In the genomic region with DNA sequence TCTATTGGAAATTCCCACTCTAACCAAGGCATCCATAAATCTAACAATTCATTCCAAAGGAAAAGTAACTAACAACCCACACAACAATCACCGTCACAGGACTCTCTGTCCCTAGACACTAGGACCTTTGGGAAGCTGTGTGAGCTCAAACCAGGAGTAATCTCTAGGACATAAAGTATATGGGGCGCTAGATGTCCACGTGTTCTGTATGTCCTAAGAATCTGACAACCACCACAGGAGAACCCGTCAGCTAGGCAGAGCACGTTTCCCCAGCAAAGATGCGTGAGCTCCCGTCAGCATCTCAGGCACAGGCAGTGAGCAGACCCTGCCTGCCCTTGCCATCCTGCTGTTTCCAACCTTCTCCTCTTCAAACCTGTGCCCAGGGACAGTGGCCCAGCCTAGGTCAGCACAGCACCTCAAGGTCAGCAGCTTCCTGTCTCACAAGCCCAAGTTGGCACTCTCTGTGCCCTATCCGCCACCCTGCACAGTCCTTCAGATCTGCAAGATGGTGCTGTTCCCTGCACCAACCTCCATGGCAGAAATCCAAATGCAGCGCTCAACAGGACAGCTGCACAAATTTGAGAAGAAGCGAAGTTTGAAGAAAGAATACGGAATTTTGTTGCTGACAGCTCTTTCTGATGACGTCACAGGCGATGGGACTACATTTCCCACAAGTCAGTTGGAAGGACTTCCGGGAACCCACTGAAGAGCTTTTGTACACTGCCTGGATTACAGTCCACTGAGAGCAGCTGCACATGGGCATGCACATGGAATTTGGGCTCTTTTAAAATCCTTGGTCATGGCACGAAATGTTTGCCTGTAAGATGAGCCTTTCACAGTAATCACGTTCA, we compare ENCODE assay signal across 8 mouse cellular contexts. TPM values are rescaled to one million over a fixed set of nuclear protein-coding genes. Genes with fewer than 3 reads are reported as not detected.
DNase-seq lines count a peak whose midpoint lies in the region; ATAC-seq and TF ChIP-seq lines count a peak whose summit lies in the region.

Gene Zfp457 (minus strand): TSS at position 664 of the 851 bp plus-strand sequence.

- no peaks in the 10 kb centered on the region for H3K9me3 ChIP-seq in kidney, embryonic 14.5 days (ENCODE audit: control insufficient read depth, low read length)
- H3K9me3 ChIP-seq in limb, embryonic 15.5 days, result no peaks in the 10 kb centered on the region

- H3K36me3 ChIP-seq in kidney, embryonic 14.5 days (ENCODE audit: control insufficient read depth, insufficient read depth, low read length), result no peaks in the 10 kb centered on the region
- H3K36me3 ChIP-seq in limb, embryonic 15.5 days, result no peaks in the 10 kb centered on the region

- peak within 1 kb of the TSS; percentile 86 for H3K4me2 ChIP-seq in kidney, embryonic 14.5 days (replicated peaks; ENCODE audit: low read depth, low read length)
- peak within 1 kb of the TSS; percentile 85 for H3K4me2 ChIP-seq in limb, embryonic 15.5 days

- no peaks in the 10 kb centered on the region for H3K27me3 ChIP-seq in kidney, embryonic 14.5 days (ENCODE audit: control insufficient read depth, insufficient read depth, low read length)
- H3K27me3 ChIP-seq in limb, embryonic 15.5 days, result no peaks in the 10 kb centered on the region

- DNase-seq in A20 (ENCODE audit: low read depth, low spot score), result peak; percentile 93
- peak; percentile 86 to 93 for DNase-seq in heart, adult 9 months (ENCODE audit: low spot score in 2 of 2)
- DNase-seq in monocyte, adult 2 months (ENCODE audit: low read depth in 1 of 2, low spot score in 2 of 2), result peak; percentile 59 to 75
- peak; percentile 81 to 86 for DNase-seq in spleen, postnatal 36 days (ENCODE audit: low spot score in 2 of 2)

- peak within 1 kb of the TSS; percentile 37 for H3K27ac ChIP-seq in bone marrow macrophage, adult 2 months (ENCODE audit: insufficient read depth, low read depth, low read length)
- no peak within 1 kb of the TSS for H3K27ac ChIP-seq in embryonic fibroblast, embryonic 13.5 days (ENCODE audit: insufficient read depth, low read length)
- no peak within 1 kb of the TSS for H3K27ac ChIP-seq in kidney, embryonic 14.5 days (ENCODE audit: low read depth, low read length)
- H3K27ac ChIP-seq in limb, embryonic 15.5 days, result peak within 1 kb of the TSS; percentile 40

- peak; percentile 99 for ATAC-seq in kidney, embryonic 14.5 days (ENCODE audit: low FRiP score, low TSS enrichment)
- ATAC-seq in limb, embryonic 15.5 days (ENCODE audit: insufficient number of reproducible peaks, low FRiP score, low TSS enrichment, low read depth), result peak; percentile 91

- TF ChIP-seq POLR2A in bone marrow macrophage, adult 2 months (IDR thresholded peaks at IDR 0.05; ENCODE audit: borderline replicate concordance, low read depth, low read length), result no peak
- peak; percentile 87 for TF ChIP-seq POLR2A in embryonic fibroblast, embryonic 13.5 days (IDR thresholded peaks at IDR 0.05; ENCODE audit: low read depth, low read length)

- H3K4me3 ChIP-seq in bone marrow macrophage, adult 2 months (ENCODE audit: insufficient read depth, low read length), result peak within 1 kb of the TSS; percentile 95
- H3K4me3 ChIP-seq in embryonic fibroblast, embryonic 13.5 days (ENCODE audit: insufficient read depth, low read length), result peak within 1 kb of the TSS; percentile 55
- H3K4me3 ChIP-seq in kidney, embryonic 14.5 days (ENCODE audit: low read length), result peak within 1 kb of the TSS; percentile 79
- H3K4me3 ChIP-seq in limb, embryonic 15.5 days, result peak within 1 kb of the TSS; percentile 70

- H3K4me1 ChIP-seq in bone marrow macrophage, adult 2 months (ENCODE audit: control insufficient read depth, insufficient read depth, low read length), result no peaks in the 10 kb centered on the region
- H3K4me1 ChIP-seq in embryonic fibroblast, embryonic 13.5 days (ENCODE audit: control insufficient read depth, insufficient read depth, low read length), result peaks cover 2% of the 10 kb centered on the region; the same call in 1 of the 2 replicates
- H3K4me1 ChIP-seq in kidney, embryonic 14.5 days (ENCODE audit: control insufficient read depth, insufficient read depth, low read length), result peaks cover 2% of the 10 kb centered on the region; the same call in 1 of the 2 replicates
- H3K4me1 ChIP-seq in limb, embryonic 15.5 days, result peaks cover 7% of the 10 kb centered on the region; the same call in 1 of the 2 replicates

- 7% methylated on average over 16 of the region's 16 CpGs for WGBS in kidney, embryonic 14.5 days
- 9% methylated on average over 16 of the region's 16 CpGs for WGBS in limb, embryonic 15.5 days

- TF ChIP-seq CTCF in bone marrow macrophage, adult 2 months (IDR thresholded peaks at IDR 0.05; ENCODE audit: low read depth, low read length), result no peak
- TF ChIP-seq CTCF in embryonic fibroblast, embryonic 13.5 days (IDR thresholded peaks at IDR 0.05; ENCODE audit: borderline replicate concordance, insufficient read depth, low read length), result no peak

- H3K9ac ChIP-seq in kidney, embryonic 14.5 days (ENCODE audit: low read depth, low read length), result peak within 1 kb of the TSS; percentile 73
- peak within 1 kb of the TSS; percentile 80 for H3K9ac ChIP-seq in limb, embryonic 15.5 days

RNA-seq across cellular contexts. Expression of gene Zfp457, which starts in this region (rescaled TPM):
- 0.84 TPM in 1 of 2 replicates, not detected in the other for polyA plus RNA-seq in bone marrow macrophage, adult 2 months (2012; ENCODE audit: insufficient read depth, insufficient read length, missing spikeins)
- polyA plus RNA-seq in embryonic fibroblast, embryonic 13.5 days (2011; ENCODE audit: insufficient read length, low read depth, missing spikeins), result 0.57 and 1.6 TPM in 2 replicates
- polyA plus RNA-seq in kidney, embryonic 14.5 days (2014; fragmentation: Nextera tagmentation; extraction: Ambion mirVana), result 0.73 and 1.5 TPM in 2 replicates
- 0.42 and 0.50 TPM in 2 replicates for polyA plus RNA-seq in limb, embryonic 15.5 days (2015; fragmentation: Nextera tagmentation; extraction: Ambion mirVana)

Comparison
In these comparisons a context has a peak if more than half of its experiments do, and no peak if none do; other contexts are left out.
1. Peak in ATAC-seq, H3K4me3 ChIP-seq, H3K27ac ChIP-seq, H3K9ac ChIP-seq and H3K4me2 ChIP-seq in limb, embryonic 15.5 days; RNA of the gene not detected or under 1 TPM.